Mouse (Mus musculus): ENCODE results near the gene Mpped2. TPM values are rescaled to one million over a fixed set of nuclear protein-coding genes. Genes with fewer than 3 reads are reported as not detected.

Gene Mpped2
- polyA plus RNA-seq, 1 experiment from 2014 or later, result 20.2 TPM

DNA sequence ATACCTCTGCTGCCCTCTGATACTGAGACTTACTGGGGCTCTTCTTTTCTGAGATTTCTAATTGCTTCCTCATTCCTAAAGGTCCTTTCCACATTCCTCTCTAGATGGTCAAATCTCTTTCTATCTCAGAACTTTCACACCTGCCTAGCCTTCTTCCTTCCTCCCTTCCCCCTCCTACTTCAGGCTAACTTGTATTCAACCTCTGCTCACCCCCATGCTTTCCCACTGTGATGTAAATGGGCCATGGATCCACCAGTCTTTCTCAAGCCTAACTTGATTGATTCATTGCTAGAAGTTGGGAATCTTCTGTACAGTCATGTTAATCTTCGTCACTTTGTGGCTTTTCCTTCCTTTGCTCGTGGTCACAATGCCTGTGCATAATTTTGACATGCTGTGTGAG, 15.6 kb upstream of the Mpped2 start:
- no peak overlapping the region for H3K27ac ChIP-seq (ENCODE audit: low read length)
- H3K36me3 ChIP-seq (ENCODE audit: control insufficient read depth, insufficient read depth, low read length), result no peaks in the 10 kb centered on the region
- ATAC-seq, result no peak
- H3K9ac ChIP-seq (ENCODE audit: low read depth, low read length), result no peak overlapping the region
- no peaks in the 10 kb centered on the region for H3K9me3 ChIP-seq (ENCODE audit: control insufficient read depth, low read length)
- no peaks in the 10 kb centered on the region for H3K27me3 ChIP-seq (replicated peaks; ENCODE audit: control insufficient read depth, insufficient read depth, low read length)
- 58% methylated on average over 2 of the region's 2 CpGs for WGBS
- no peak overlapping the region for H3K4me2 ChIP-seq (ENCODE audit: low read depth, low read length)
- H3K4me3 ChIP-seq (ENCODE audit: low read length), result no peak overlapping the region
- H3K4me1 ChIP-seq (ENCODE audit: control insufficient read depth, insufficient read depth, low read length), result peaks cover 2% of the 10 kb centered on the region; the same call in 1 of the 2 replicates

DNA sequence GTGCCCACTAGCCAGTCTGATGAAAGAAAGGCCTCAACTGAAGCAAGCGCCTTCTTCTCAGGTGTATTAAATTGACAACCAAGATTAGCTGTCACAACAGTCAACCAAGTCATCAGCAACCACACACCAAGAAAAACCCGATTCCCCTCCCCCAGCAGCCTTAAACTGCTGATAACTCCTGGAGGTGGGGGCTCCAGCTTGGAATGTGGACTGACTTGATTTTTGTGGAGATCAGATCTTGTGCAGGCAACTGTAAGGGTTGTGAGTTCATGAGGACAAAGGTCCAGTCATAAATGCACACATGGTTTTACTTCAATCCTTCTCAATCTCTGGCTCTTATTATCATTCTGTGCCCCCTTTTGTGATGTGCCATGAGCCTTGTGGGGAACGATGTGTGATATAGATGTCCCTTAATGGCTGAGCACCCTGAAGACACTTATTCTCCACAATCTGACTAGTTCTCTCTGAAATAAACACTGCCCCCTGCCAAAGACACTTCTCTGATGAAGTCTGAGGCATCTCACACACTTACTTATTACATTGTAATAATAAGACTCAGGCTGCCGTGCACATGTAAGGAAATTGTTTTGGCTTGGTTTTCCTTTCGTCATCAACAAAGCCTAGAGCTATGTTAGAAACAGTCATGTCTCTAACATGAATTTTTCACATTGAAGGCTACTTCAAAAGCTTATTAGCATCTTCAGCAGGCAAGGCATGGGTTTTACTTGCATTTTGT, 13.2 kb upstream of the Mpped2 start:
- Histone ChIP-seq H3K27me3 (replicated peaks; ENCODE audit: control insufficient read depth, insufficient read depth, low read length) (no peaks in the 10 kb centered on the region), H3K4me1 (ENCODE audit: control insufficient read depth, insufficient read depth, low read length) (peaks cover 2% of the 10 kb centered on the region; the same call in 1 of the 2 replicates), H3K4me2 (ENCODE audit: low read depth, low read length) (no peak overlapping the region), H3K9ac (ENCODE audit: low read depth, low read length) (no peak overlapping the region), H3K4me3 (ENCODE audit: low read length) (no peak overlapping the region), H3K27ac (ENCODE audit: low read length) (no peak overlapping the region), H3K9me3 (ENCODE audit: control insufficient read depth, low read length) (no peaks in the 10 kb centered on the region), H3K36me3 (ENCODE audit: control insufficient read depth, insufficient read depth, low read length) (no peaks in the 10 kb centered on the region)
- ATAC-seq, result peak; percentile 90
- 58% methylated on average over 5 of the region's 5 CpGs for WGBS

DNA sequence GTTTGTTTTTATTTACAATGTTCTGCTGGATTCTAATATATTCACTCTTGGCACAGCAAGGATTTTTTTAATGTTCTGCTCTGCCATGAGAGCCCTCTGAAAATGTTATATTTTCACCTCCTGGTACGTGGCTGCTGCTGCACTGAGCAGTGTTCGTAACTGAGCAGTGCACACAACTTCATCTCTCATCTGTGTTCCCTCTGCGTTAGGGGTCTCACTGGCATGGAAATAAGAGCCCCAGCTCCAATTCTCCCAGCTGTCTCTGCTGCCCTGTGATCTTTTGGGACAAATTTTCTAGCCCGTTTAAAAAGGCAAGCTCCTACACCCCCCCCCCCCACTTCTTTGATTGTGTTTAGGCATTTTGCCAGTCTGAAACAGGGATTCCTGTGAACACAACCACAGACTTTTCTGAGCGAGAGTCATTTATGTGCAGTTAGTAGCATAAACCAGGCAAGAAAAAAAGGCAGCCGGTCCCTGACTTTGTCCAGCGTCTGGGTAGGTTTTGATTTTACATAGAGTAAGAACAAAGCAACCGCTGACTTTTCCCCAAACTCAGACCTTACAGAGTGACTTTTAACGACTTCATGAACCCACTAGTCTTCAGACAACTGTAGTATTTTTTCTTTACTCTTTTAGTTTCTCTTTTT, 9.8 kb upstream of the Mpped2 start:
- peak overlapping the region; percentile 13; the same call in 1 of the 2 replicates for H3K4me2 ChIP-seq (ENCODE audit: low read depth, low read length)
- no peak overlapping the region for H3K27ac ChIP-seq (ENCODE audit: low read length)
- no peak for ATAC-seq
- WGBS, result 45% methylated on average over 9 of the region's 9 CpGs
- H3K4me1 ChIP-seq (ENCODE audit: control insufficient read depth, insufficient read depth, low read length), result peaks cover 2% of the 10 kb centered on the region; the same call in 1 of the 2 replicates
- H3K9me3 ChIP-seq (ENCODE audit: control insufficient read depth, low read length), result no peaks in the 10 kb centered on the region
- H3K9ac ChIP-seq (ENCODE audit: low read depth, low read length), result no peak overlapping the region
- H3K4me3 ChIP-seq (ENCODE audit: low read length), result no peak overlapping the region
- no peaks in the 10 kb centered on the region for H3K36me3 ChIP-seq (ENCODE audit: control insufficient read depth, insufficient read depth, low read length)
- H3K27me3 ChIP-seq (replicated peaks; ENCODE audit: control insufficient read depth, insufficient read depth, low read length), result no peaks in the 10 kb centered on the region

DNA sequence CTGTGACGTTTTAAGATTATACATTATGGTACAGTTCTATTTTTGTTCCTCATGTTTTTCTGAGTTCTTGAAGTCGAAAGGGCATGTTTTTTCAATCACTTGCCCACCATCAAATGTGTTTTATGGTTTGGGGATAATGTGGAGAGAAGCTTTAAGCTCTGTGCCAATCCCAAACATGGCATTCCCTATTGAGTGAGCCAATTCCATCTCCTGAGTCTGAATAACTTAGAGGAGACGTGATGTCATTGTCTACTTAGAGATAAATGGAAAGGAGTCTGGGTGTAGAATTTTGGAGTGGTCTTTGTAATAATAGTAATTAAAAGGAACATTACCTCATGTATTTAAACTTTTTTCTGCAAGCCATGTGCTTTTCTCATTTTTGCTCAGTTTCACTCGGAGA, 9.2 kb upstream of the Mpped2 start:
- no peak overlapping the region for H3K4me3 ChIP-seq (ENCODE audit: low read length)
- H3K4me1 ChIP-seq (ENCODE audit: control insufficient read depth, insufficient read depth, low read length), result peaks cover 2% of the 10 kb centered on the region; the same call in 1 of the 2 replicates
- ATAC-seq, result no peak
- H3K9ac ChIP-seq (ENCODE audit: low read depth, low read length), result no peak overlapping the region
- H3K27ac ChIP-seq (ENCODE audit: low read length), result no peak overlapping the region
- no peaks in the 10 kb centered on the region for H3K27me3 ChIP-seq (replicated peaks; ENCODE audit: control insufficient read depth, insufficient read depth, low read length)
- H3K36me3 ChIP-seq (ENCODE audit: control insufficient read depth, insufficient read depth, low read length), result no peaks in the 10 kb centered on the region
- no peak overlapping the region for H3K4me2 ChIP-seq (ENCODE audit: low read depth, low read length)
- 65% methylated on average over 4 of the region's 4 CpGs for WGBS
- no peaks in the 10 kb centered on the region for H3K9me3 ChIP-seq (ENCODE audit: control insufficient read depth, low read length)

DNA sequence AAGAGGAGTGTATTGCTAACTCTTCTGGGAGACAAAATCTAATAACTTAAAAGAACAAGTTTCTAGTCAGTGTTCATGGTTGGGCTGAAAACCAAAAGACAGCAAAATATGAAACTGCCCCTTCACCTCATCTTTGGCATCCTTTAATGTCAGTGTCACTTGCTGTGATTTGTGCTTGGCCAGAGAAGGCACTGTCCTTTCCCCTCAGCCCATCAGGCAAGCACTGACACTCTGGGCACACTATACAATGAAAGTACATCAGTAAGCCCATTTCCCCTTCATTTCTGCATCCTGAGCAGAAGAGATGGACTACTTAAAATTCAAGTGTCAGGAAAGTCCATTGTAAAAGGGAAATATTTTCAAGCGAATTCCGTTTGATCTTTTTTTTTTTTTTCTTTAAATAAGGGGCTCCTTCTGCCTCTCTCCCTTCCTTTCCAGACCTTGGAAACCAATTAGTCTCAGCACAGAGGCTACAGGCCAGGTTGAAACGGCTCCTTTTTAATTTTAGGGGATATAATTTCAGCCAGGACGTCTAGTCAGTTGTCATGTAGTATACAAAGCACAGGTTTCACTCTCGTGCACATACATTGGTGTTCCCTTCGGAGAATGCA, 1.2 kb upstream of the Mpped2 start:
- H3K36me3 ChIP-seq (ENCODE audit: control insufficient read depth, insufficient read depth, low read length), result no peaks in the 10 kb centered on the region

DNA sequence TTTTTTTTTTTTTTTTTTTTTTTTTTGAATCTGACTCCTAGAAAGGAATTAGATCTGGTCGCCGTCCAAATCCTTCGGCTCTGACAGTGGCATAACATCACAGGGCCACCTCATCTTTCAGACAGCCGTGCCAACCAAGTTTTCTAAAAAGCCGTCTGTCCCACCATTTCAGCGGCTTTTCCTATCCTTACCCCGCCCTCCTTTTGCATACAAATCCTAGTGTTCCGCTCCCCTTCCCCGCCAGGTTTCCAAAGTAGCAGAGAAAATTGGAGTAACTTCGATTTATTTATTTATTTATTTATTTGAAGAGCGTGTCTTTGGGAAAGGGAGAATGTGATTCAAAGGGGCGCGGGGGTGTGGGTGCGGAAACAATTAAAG, 675 bp upstream of the Mpped2 start:
- Histone ChIP-seq H3K4me2 (ENCODE audit: low read depth, low read length) (peak overlapping the region; percentile 98), H3K4me3 (ENCODE audit: low read length) (peak overlapping the region; percentile 91), H3K36me3 (ENCODE audit: control insufficient read depth, insufficient read depth, low read length) (no peaks in the 10 kb centered on the region), H3K4me1 (ENCODE audit: control insufficient read depth, insufficient read depth, low read length) (peaks cover 8% of the 10 kb centered on the region), H3K27me3 (replicated peaks; ENCODE audit: control insufficient read depth, insufficient read depth, low read length) (no peaks in the 10 kb centered on the region), H3K27ac (ENCODE audit: low read length) (no peak overlapping the region), H3K9me3 (ENCODE audit: control insufficient read depth, low read length) (no peaks in the 10 kb centered on the region), H3K9ac (ENCODE audit: low read depth, low read length) (no peak overlapping the region)
- WGBS, result 9% methylated on average over 14 of the region's 14 CpGs
- no peak for ATAC-seq

More for the DNA sequence above, 1.2 kb upstream of the Mpped2 start:
- WGBS, result 25% methylated on average over 6 of the region's 6 CpGs
- no peak overlapping the region for H3K9ac ChIP-seq (ENCODE audit: low read depth, low read length)
- H3K4me2 ChIP-seq (ENCODE audit: low read depth, low read length), result no peak overlapping the region
- H3K9me3 ChIP-seq (ENCODE audit: control insufficient read depth, low read length), result no peaks in the 10 kb centered on the region
- no peak for ATAC-seq
- no peak overlapping the region for H3K4me3 ChIP-seq (ENCODE audit: low read length)
- H3K27me3 ChIP-seq (replicated peaks; ENCODE audit: control insufficient read depth, insufficient read depth, low read length), result no peaks in the 10 kb centered on the region
- H3K4me1 ChIP-seq (ENCODE audit: control insufficient read depth, insufficient read depth, low read length), result peaks cover 8% of the 10 kb centered on the region
- H3K27ac ChIP-seq (ENCODE audit: low read length), result no peak overlapping the region

DNA sequence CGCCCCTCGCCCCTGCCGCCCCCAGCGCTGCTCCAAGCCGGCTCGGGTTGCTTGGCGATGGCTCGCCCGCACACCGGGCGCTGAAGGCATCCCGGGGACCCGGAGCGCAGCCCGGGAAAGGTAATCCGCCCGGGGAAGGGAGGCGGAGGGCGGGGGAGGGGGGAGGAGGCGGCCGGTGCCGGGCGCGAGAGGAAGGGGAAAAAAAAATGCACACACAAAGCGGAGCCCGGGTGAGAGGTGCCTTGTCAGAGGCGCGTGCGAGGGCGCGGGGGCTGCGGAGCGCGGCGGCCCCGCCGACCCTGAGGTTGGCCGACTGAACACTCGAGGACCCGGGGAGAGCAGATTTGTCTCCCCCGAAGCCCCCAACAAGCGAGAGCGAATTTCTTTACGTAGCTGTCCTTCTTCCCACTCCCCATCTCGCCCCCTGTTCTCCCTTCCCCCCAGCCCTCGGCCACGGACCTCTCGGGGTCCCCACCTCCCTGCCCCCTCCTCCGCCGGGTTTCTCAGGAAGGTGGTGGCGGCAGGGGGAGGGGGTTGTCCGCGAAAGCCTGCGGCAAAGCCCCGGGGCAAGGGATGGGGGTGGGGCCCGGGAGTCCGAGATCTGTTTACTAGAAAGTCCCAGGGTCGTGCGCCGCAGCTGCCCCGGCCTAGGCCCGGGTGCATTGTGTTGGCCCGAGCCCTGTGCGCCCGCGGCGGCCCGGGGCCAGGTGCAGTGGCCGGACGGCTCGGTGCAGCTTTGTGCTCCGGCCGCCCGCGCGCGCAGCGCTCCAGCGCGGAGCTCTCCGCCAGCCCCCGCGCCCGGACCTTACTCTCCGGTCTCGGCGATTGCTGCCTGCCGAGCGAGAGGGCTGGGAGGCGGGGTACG, 865 bp downstream of the Mpped2 start:
- H3K27ac ChIP-seq (ENCODE audit: low read length), result peak overlapping the region; percentile 86
- H3K27me3 ChIP-seq (replicated peaks; ENCODE audit: control insufficient read depth, insufficient read depth, low read length), result no peaks in the 10 kb centered on the region
- H3K36me3 ChIP-seq (ENCODE audit: control insufficient read depth, insufficient read depth, low read length), result no peaks in the 10 kb centered on the region
- peaks cover 8% of the 10 kb centered on the region for H3K4me1 ChIP-seq (ENCODE audit: control insufficient read depth, insufficient read depth, low read length)
- H3K4me3 ChIP-seq (ENCODE audit: low read length), result peak overlapping the region; percentile 91
- under 1% methylated on average over 89 of the region's 91 CpGs for WGBS
- H3K4me2 ChIP-seq (ENCODE audit: low read depth, low read length), result peak overlapping the region; percentile 98
- peak; percentile 79 for ATAC-seq
- H3K9me3 ChIP-seq (ENCODE audit: control insufficient read depth, low read length), result no peaks in the 10 kb centered on the region
- H3K9ac ChIP-seq (ENCODE audit: low read depth, low read length), result peak overlapping the region; percentile 96

DNA sequence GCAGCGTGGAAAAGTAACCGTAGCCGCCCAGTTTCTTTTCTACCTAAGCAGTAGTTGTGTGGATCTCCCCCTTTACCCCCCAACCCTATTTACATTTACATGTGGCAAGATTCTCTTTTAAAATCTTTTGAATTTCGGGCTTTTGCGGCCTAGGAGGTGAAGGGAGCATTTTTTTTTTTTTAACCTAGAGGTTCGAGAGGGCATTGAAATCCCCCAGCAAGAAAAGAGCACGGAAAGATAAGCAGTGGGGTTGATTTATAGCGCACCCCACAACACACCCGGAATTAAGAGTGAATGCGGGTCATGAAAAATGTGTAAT, 1.5 kb downstream of the Mpped2 start:
- ATAC-seq, result no peak
- no peaks in the 10 kb centered on the region for H3K9me3 ChIP-seq (ENCODE audit: control insufficient read depth, low read length)
- peak overlapping the region; percentile 98 for H3K4me2 ChIP-seq (ENCODE audit: low read depth, low read length)
- H3K27ac ChIP-seq (ENCODE audit: low read length), result peak overlapping the region; percentile 86
- H3K4me3 ChIP-seq (ENCODE audit: low read length), result peak overlapping the region; percentile 91
- peak overlapping the region; percentile 96 for H3K9ac ChIP-seq (ENCODE audit: low read depth, low read length)
- H3K27me3 ChIP-seq (replicated peaks; ENCODE audit: control insufficient read depth, insufficient read depth, low read length), result no peaks in the 10 kb centered on the region
- H3K36me3 ChIP-seq (ENCODE audit: control insufficient read depth, insufficient read depth, low read length), result no peaks in the 10 kb centered on the region
- H3K4me1 ChIP-seq (ENCODE audit: control insufficient read depth, insufficient read depth, low read length), result peaks cover 8% of the 10 kb centered on the region
- WGBS, result under 1% methylated on average over 10 of the region's 10 CpGs

Data from intestine, embryonic 16.5 days (tissue).